Mouse (Mus musculus) testis, adult 2 months (tissue): ENCODE results near the gene Plgrkt.

ENCODE experiments used
- CTCF ChIP-seq: fragments of 200-500 bp; IDR thresholded peaks from 2 replicates; pipeline ENCODE4 v1.5.1; 2012; ENCODE audit warnings: low read depth, mild to moderate bottlenecking, inconsistent platforms, low read length, moderate library complexity; ENCODE audit not compliant: control insufficient read depth, insufficient read depth, insufficient replicate concordance
- POLR2A ChIP-seq: fragments of 200-500 bp; IDR thresholded peaks from 2 replicates; pipeline ENCODE4 v1.6.1; 2012; ENCODE audit warnings: low read depth, mild to moderate bottlenecking, inconsistent platforms, low read length, moderate library complexity; ENCODE audit not compliant: control insufficient read depth

GRCm38 (mm10) chr19:29394721-29395120 is 27.5 kb upstream of the Plgrkt start:
- no peak for TF ChIP-seq CTCF
- TF ChIP-seq POLR2A: no peak
